Mouse (Mus musculus) neural tube, embryonic 14.5 days (tissue): Measurements from ENCODE around the gene Syn1. TPM values are rescaled to one million over a fixed set of nuclear protein-coding genes. Genes with fewer than 3 reads are reported as not detected.

ENCODE experiments used
- ATAC-seq: fragments of 200-750 bp; cut with Nextera tagmentation; 2 replicates; pipeline ENCODE4 v1.8.0; 2017; ENCODE audit warnings: low read depth, mild to moderate bottlenecking, moderate TSS enrichment, moderate library complexity
- H3K27ac ChIP-seq: fragments of 300-500 bp; sonication (generic); 2 replicates; pipeline ENCODE4 v1.5.1; 2014; ENCODE audit warnings: low read depth, mild to moderate bottlenecking, control low read depth, low read length, moderate library complexity, mixed read lengths
- H3K27me3 ChIP-seq: fragments of 300-500 bp; sonication (generic); 2 replicates; pipeline ENCODE4 v1.6.1; 2014; ENCODE audit warnings: low read length; ENCODE audit not compliant: control insufficient read depth, insufficient read depth
- H3K36me3 ChIP-seq: fragments of 300-500 bp; sonication (generic); 2 replicates; pipeline ENCODE4 v1.6.1; 2014; ENCODE audit warnings: low read length, mixed read lengths; ENCODE audit not compliant: control insufficient read depth, insufficient read depth
- H3K4me1 ChIP-seq: fragments of 300-500 bp; sonication (generic); 2 replicates; pipeline ENCODE4 v1.6.1; 2014; ENCODE audit warnings: low read length; ENCODE audit not compliant: control insufficient read depth, insufficient read depth
- H3K4me2 ChIP-seq: fragments of 300-500 bp; sonication (generic); 2 replicates; pipeline ENCODE4 v1.6.1; 2014; ENCODE audit warnings: mild to moderate bottlenecking, low read depth, low read length, control low read depth
- H3K4me3 ChIP-seq: fragments of 300-500 bp; sonication (generic); 2 replicates; pipeline ENCODE4 v1.5.1; 2014; ENCODE audit warnings: low read depth, low read length, control low read depth, mixed read lengths
- H3K9ac ChIP-seq: fragments of 300-500 bp; sonication (generic); replicated peaks from 2 replicates; pipeline ENCODE4 v1.6.1; 2014; ENCODE audit warnings: low read depth, mild to moderate bottlenecking, control low read depth, low read length, mixed read lengths
- H3K9me3 ChIP-seq: fragments of 300-500 bp; sonication (generic); 2 replicates; pipeline ENCODE4 v1.6.1; 2016; ENCODE audit warnings: low read length; ENCODE audit not compliant: control insufficient read depth
- WGBS: fragments of 180-500 bp; shearing (Covaris S2); extraction: QIAGEN DNeasy Blood & Tissue Kit; methylation state at CpG from one replicate; pipeline ENCODE4 v1.1.7; 2014; 5-methylcytosine and 5-hydroxymethylcytosine counted together
- microRNA-seq: library from miRNA; unstranded; fragments of <30 nt; microRNA quantifications from one replicate; pipeline ENCODE4, GENCODE M21; 2016
- polyA plus RNA-seq: library from polyadenylated mRNA; unstranded; fragments of >200 nt; fragmentation: Nextera tagmentation; extraction: Ambion mirVana; gene quantifications from 2 replicates; pipeline ENCODE4 v1.2.1, GENCODE M21; 2014

The Syn1 gene
- polyA plus RNA-seq, 1 experiment from 2014 or later = 101 TPM

DNA sequence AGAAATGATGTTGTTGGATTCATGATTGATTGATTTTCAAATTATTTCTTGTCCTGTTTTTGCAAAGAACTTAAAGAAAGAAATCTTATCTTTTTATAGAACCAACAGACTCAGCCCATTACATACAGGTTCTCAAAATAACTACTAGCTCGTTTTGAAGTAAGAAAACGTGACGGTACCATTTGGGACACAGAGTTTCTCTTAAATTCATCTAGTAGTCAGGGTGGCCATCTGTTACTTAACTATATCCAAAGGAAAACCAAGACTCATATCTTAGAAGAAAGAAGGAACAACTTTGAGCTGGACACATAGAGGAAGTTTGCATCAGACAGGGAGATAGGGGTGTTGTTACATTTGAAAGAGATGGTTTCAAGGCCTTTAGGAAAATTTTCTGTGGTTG is 73.6 kb downstream of the Syn1 start:
- 92% methylated on average over 3 of the region's 3 CpGs for WGBS
- no peak overlapping the region for H3K27ac ChIP-seq
- ATAC-seq = no peak

DNA sequence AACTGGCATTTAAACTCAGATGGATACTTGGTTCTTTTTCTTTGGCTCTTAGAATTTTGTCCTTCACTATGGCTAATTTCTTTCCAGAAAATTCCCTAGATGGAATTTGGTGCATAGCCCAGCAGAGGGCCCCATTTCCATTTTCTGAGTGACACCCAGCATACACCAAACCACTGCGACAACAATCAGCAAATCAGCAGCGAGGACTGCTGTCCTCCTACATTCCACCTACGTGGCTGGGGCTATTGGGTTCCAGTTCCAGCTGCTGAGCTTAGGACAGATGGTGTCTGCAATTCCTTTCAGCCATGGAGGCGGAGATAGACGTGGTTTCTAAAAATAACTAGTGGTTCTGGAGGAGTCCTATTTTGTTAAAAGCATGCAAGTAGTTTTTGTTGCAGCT is 91.9 kb downstream of the Syn1 start:
- H3K36me3 ChIP-seq = no peaks in the 10 kb centered on the region
- no peak overlapping the region for H3K4me3 ChIP-seq
- WGBS = 35% methylated on average over 5 of the region's 5 CpGs
- H3K4me1 ChIP-seq = no peaks in the 10 kb centered on the region
- H3K27me3 ChIP-seq = no peaks in the 10 kb centered on the region
- no peaks in the 10 kb centered on the region for H3K9me3 ChIP-seq
- peak; percentile 89 for ATAC-seq
- H3K9ac ChIP-seq = no peak overlapping the region
- H3K4me2 ChIP-seq = no peak overlapping the region
- no peak overlapping the region for H3K27ac ChIP-seq

More for the DNA sequence above, 73.6 kb downstream of the Syn1 start:
- Histone ChIP-seq H3K36me3 (0 out of 2 replicates have a peak, but pooled peaks cover 3% of the 10 kb centered on the region), H3K4me3 (no peak overlapping the region), H3K4me2 (no peak overlapping the region), H3K27me3 (no peaks in the 10 kb centered on the region), H3K4me1 (peaks cover 4% of the 10 kb centered on the region; the same call in 1 of the 2 replicates), H3K9me3 (no peaks in the 10 kb centered on the region), H3K9ac (no peak overlapping the region)

DNA sequence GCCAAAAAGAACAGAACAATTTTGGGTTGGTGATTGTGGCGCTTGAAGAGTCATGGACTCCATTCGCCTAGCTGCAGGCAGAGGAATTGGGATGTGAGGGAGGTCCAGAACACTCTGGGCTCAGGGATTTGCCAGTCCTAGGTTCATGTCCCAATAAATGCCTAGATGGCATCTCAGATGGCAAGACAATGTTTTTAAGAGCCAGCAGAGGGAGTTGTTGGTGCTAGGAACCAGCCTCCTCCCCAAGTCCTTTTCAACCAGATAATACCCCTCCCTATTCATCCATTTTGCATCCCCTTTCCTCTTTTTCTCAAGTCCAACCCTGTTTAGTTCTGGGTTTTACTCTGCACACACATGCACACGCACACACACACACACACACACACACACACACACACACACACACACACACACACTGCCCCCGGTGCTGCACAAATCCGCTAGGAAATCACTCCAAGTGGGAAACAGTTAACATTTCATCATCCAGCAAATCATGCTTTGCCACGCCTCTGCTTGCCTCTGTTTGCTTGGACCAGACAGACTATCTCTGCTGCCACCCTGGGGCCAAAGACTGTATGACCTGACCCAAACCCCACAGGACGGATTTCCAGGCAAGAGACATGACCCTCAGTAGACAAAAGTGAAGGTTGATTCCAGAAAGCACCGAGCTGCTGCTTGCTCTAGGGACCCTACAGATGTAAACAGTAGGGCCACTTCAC is 100.9 kb downstream of the Syn1 start:
- ATAC-seq = peak; percentile 55
- Histone ChIP-seq H3K4me3 (peak overlapping the region; percentile 15), H3K36me3 (no peaks in the 10 kb centered on the region), H3K4me2 (peak overlapping the region; percentile 38; the same call in 1 of the 2 replicates), H3K27ac (peak overlapping the region; percentile 82), H3K9ac (no peak overlapping the region), H3K27me3 (no peaks in the 10 kb centered on the region), H3K4me1 (no peaks in the 10 kb centered on the region), H3K9me3 (no peaks in the 10 kb centered on the region)
- WGBS = 45% methylated on average over 7 of the region's 8 CpGs

DNA sequence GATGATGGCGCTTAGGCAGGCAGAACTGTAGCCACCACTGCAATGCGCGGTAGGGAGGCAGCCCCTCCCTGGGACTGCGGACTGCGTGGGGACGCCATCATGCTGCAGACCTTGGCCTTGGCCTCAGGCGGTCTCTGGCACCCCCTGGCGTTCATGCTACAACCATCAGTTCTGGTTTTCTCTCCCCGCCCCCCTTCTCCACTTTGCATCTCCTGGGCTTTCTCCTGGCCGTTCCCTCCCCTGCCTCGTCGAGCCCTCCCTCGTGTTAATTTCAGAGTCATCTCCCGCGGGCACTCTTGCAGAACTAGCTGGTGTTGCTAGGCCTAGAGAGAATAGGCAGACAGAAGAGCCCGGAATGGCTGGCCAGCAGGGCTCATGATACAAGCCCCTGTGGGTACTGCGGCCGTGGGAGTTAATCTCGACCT is 101.6 kb downstream of the Syn1 start:
- Histone ChIP-seq H3K9ac (no peak overlapping the region), H3K4me3 (peak overlapping the region; percentile 15), H3K4me1 (no peaks in the 10 kb centered on the region), H3K27ac (peak overlapping the region; percentile 82), H3K27me3 (no peaks in the 10 kb centered on the region), H3K9me3 (no peaks in the 10 kb centered on the region), H3K36me3 (no peaks in the 10 kb centered on the region), H3K4me2 (peak overlapping the region; percentile 38; the same call in 1 of the 2 replicates)
- ATAC-seq = peak; percentile 97
- WGBS = 22% methylated on average over 19 of the region's 19 CpGs

DNA sequence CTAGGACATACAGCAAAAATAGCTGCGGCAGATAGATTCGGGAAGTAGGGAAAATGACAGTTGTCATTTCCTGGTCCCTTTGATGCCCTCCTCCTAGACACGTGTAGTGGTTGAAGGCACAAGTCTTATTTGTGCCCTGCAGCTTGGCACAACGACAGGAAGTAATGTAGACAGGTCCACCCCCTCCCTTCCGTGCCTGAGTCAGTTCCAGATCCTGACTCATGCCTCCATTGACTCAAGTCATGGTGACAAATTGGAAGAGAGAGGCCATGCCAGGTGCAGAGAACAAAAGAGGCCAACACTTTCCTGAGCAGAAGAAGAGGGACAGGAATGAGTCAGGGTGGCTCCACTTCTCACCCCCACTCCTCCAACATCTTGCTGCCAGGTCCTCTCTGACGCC is 103.8 kb downstream of the Syn1 start:
- no peak for ATAC-seq
- no peak overlapping the region for H3K4me2 ChIP-seq
- no peaks in the 10 kb centered on the region for H3K36me3 ChIP-seq
- no peaks in the 10 kb centered on the region for H3K9me3 ChIP-seq
- H3K4me3 ChIP-seq = no peak overlapping the region
- H3K9ac ChIP-seq = no peak overlapping the region
- 69% methylated on average over 6 of the region's 6 CpGs for WGBS
- no peaks in the 10 kb centered on the region for H3K4me1 ChIP-seq
- H3K27me3 ChIP-seq = no peaks in the 10 kb centered on the region
- no peak overlapping the region for H3K27ac ChIP-seq

Small RNA genes within 50 kb of the gene (microRNA-seq; reads per million reads assigned to microRNA genes)
- gene Gm24824 (not detected), gene Mir5617 (1.4 reads per million)

Other genes starting within 250 kb of the Syn1 start
- 117 and 120 TPM in 2 replicates for gene Cdk16, start 233.1 kb downstream of the Syn1 start, polyA plus RNA-seq
- gene Usp11, start 217.1 kb downstream of the Syn1 start, polyA plus RNA-seq = 85.9 and 93.5 TPM in 2 replicates
- 334 and 400 TPM in 2 replicates for gene Araf, start 123.2 kb downstream of the Syn1 start, polyA plus RNA-seq
- gene Timp1, start 50.8 kb downstream of the Syn1 start, polyA plus RNA-seq = 2.0 and 5.6 TPM in 2 replicates
- gene Cfp, start 10.6 kb upstream of the Syn1 start, polyA plus RNA-seq = 4.6 and 5.5 TPM in 2 replicates
- gene Elk1, start 29.6 kb upstream of the Syn1 start, polyA plus RNA-seq = 8.2 and 11.7 TPM in 2 replicates
- gene Uxt, start 41.0 kb upstream of the Syn1 start, polyA plus RNA-seq = 28.3 and 30.7 TPM in 2 replicates
- gene Zfp182, start 141.3 kb upstream of the Syn1 start, polyA plus RNA-seq = 9.6 and 11.2 TPM in 2 replicates
- not detected in 2 replicates for gene Spaca5, start 147.4 kb upstream of the Syn1 start, polyA plus RNA-seq
- 4.2 and 5.7 TPM in 2 replicates for gene Zfp300, start 168.5 kb upstream of the Syn1 start, polyA plus RNA-seq
- not detected in 2 replicates for gene Ssxa1, start 194.8 kb upstream of the Syn1 start, polyA plus RNA-seq